Mouse (Mus musculus) ES-E14 (cell line): ENCODE data around the gene Gm21885. TPM values are rescaled to one million over a fixed set of nuclear protein-coding genes. Genes with fewer than 3 reads are reported as not detected.

Experiments used
- DNase-seq: peaks from one replicate; pipeline ENCODE4 v3.0.0-alpha.2; 2013; ENCODE audit warnings: low read depth, low spot score
- H3K27ac ChIP-seq: 2 replicates; pipeline ENCODE4 v1.5.1; 2012; ENCODE audit warnings: low read depth, mild to moderate bottlenecking, low read length, moderate library complexity, mixed read lengths; ENCODE audit not compliant: poor library complexity, insufficient read depth, severe bottlenecking
- H3K36me3 ChIP-seq: 2 replicates; pipeline ENCODE4 v1.6.1; 2012; ENCODE audit warnings: mild to moderate bottlenecking, low read length, moderate library complexity, mixed read lengths; ENCODE audit not compliant: control insufficient read depth, poor library complexity, insufficient read depth, severe bottlenecking
- H3K4me1 ChIP-seq, 2 experiments: fragments of 150-350 bp in 1 of 2; sonication (generic) in 1 of 2; 2 replicates each; pipeline ENCODE4 v1.6.1; 2012; ENCODE audit warnings: low read length in 2 of 2, mild to moderate bottlenecking in 1 of 2, mixed read lengths in 1 of 2; ENCODE audit not compliant: control insufficient read depth in 2 of 2, insufficient read depth in 2 of 2, poor library complexity in 1 of 2
- H3K4me3 ChIP-seq, 2 experiments: fragments of 150-350 bp in 1 of 2; sonication (generic) in 1 of 2; 2 replicates each; pipeline ENCODE4 v1.5.1; 2012; ENCODE audit warnings: low read length in 2 of 2, low read depth in 1 of 2, mild to moderate bottlenecking in 1 of 2, mixed read lengths in 1 of 2; ENCODE audit not compliant: insufficient read depth in 1 of 2, poor library complexity in 1 of 2, severe bottlenecking in 1 of 2
- H3K9ac ChIP-seq: 2 replicates; pipeline ENCODE4 v1.6.1; 2012; ENCODE audit warnings: low read depth, mild to moderate bottlenecking, low read length, mixed read lengths; ENCODE audit not compliant: poor library complexity, insufficient read depth, severe bottlenecking
- H3K9me3 ChIP-seq: fragments of 150-350 bp; sonication (generic); 2 replicates; pipeline ENCODE4 v1.6.1; 2012; ENCODE audit warnings: low read depth, mild to moderate bottlenecking, low read length; ENCODE audit not compliant: control insufficient read depth, insufficient read depth
- CHD2 ChIP-seq: IDR thresholded peaks from 2 replicates; pipeline ENCODE4 v1.6.1; 2014; ENCODE audit warnings: mild to moderate bottlenecking, low read depth, low read length, inconsistent platforms
- HCFC1 ChIP-seq: IDR thresholded peaks from 2 replicates; pipeline ENCODE4 v1.6.1; 2012; ENCODE audit warnings: low read length, inconsistent platforms, borderline replicate concordance; ENCODE audit not compliant: insufficient read depth
- MAFK ChIP-seq: IDR thresholded peaks from 2 replicates; pipeline ENCODE4 v1.6.1; 2014; ENCODE audit warnings: mild to moderate bottlenecking, low read depth, low read length, inconsistent platforms; ENCODE audit not compliant: insufficient read depth
- ZC3H11A ChIP-seq: IDR thresholded peaks from 2 replicates; pipeline ENCODE4 v1.6.1; 2012; ENCODE audit warnings: low read depth, mild to moderate bottlenecking, inconsistent platforms, low read length, borderline replicate concordance
- ZNF384 ChIP-seq: IDR thresholded peaks from 2 replicates; pipeline ENCODE4 v1.6.1; 2012; ENCODE audit warnings: low read depth, low read length, inconsistent platforms
- in situ Hi-C, 2 experiments: fragments of 600-800 bp; cut with MboI; formaldehyde crosslinking; loops; one replicate each; pipeline ENCODE4 v1.15.1; 2025; ENCODE audit warnings: low sequenced_read_pairs in 2 of 2, inconsistent platforms in 1 of 2; ENCODE audit not compliant: unreplicated experiment in 2 of 2
- total RNA-seq: library from RNA; depleted of rRNA; stranded (reverse); fragments of 300-350 nt; gene quantifications from 2 replicates; pipeline ENCODE4 v1.2.3, GENCODE M21; 2012

The Gm21885 gene
- total RNA-seq, 1 experiment, result 0.40 TPM

GRCm38 (mm10) chr11:94283536-94284099 lies 1.9 kb downstream of the Gm21885 start:
- TF ChIP-seq MAFK (no peak), ZNF384 (no peak), ZC3H11A (no peak), HCFC1 (no peak), CHD2 (no peak)
- in situ Hi-C loops, result no loop called here

DNA sequence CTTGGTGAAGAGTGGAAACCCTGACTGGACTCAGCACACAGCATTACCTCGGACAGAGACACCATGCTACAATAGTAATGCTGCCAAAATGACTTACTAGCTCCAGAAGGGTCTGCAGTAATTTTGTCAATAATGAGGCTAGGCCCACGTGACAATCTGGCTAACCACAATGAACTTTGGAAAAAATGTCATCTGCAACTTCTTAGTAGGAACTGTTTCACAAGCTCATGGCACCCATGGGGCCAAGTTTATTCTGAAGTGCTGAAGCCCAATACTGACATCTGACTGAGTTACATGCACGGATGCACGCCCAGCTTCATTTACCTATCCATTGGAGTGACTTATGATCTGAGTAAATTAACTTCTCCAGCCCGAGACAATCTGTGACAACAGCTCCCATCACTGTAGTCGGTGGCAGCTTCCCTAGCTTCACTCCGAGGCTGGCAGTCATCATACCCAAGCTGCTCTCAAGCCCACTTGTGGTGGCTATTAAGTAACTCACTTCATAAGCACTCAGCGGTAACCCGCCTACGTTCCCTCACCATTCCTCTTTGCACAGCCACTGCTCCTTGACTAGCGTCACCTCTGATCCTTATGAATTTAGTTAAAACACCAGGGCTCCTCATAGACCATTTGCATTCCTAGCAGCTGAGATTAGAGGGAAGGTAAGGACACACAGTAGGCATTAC lies 4.4 kb downstream of the Gm21885 start:
- no peak for TF ChIP-seq HCFC1
- TF ChIP-seq ZNF384, result no peak
- no peak for TF ChIP-seq MAFK
- TF ChIP-seq ZC3H11A, result no peak
- no peak for TF ChIP-seq CHD2
- no peak overlapping the region for H3K4me3 ChIP-seq
- H3K9ac ChIP-seq, result no peak overlapping the region
- H3K36me3 ChIP-seq, result peaks cover 17% of the 10 kb centered on the region
- H3K9me3 ChIP-seq, result no peaks in the 10 kb centered on the region
- in situ Hi-C loops, result no loop called here
- no peak for DNase-seq
- H3K4me1 ChIP-seq, result no peaks in the 10 kb centered on the region
- peak overlapping the region; percentile 38; the same call in 1 of the 2 replicates for H3K27ac ChIP-seq

More at GRCm38 (mm10) chr11:94283536-94284099, 1.9 kb downstream of the Gm21885 start:
- Histone ChIP-seq H3K9ac (no peak overlapping the region), H3K9me3 (no peaks in the 10 kb centered on the region), H3K27ac (no peak overlapping the region), H3K36me3 (peaks cover 10% of the 10 kb centered on the region), H3K4me3 (no peak overlapping the region), H3K4me1 (no peaks in the 10 kb centered on the region)
- no peak for DNase-seq

GRCm38 (mm10) chr11:94287105-94287504 lies 5.4 kb downstream of the Gm21885 start:
- Histone ChIP-seq H3K4me3 (no peak overlapping the region), H3K36me3 (peaks cover 17% of the 10 kb centered on the region), H3K4me1 (no peaks in the 10 kb centered on the region), H3K27ac (no peak overlapping the region), H3K9ac (no peak overlapping the region), H3K9me3 (no peaks in the 10 kb centered on the region)
- in situ Hi-C loops, result no loop called here
- no peak for DNase-seq
- TF ChIP-seq HCFC1 (no peak), ZNF384 (no peak)

GRCm38 (mm10) chr11:94290062-94290740 lies 8.5 kb downstream of the Gm21885 start:
- H3K4me3 ChIP-seq, result no peak overlapping the region
- in situ Hi-C loops, result no loop called here
- no peaks in the 10 kb centered on the region for H3K9me3 ChIP-seq
- DNase-seq, result no peak
- H3K27ac ChIP-seq, result no peak overlapping the region
- TF ChIP-seq CHD2, result no peak
- TF ChIP-seq ZNF384, result no peak
- TF ChIP-seq MAFK, result no peak
- no peak for TF ChIP-seq ZC3H11A
- TF ChIP-seq HCFC1, result no peak
- peaks cover 24% of the 10 kb centered on the region for H3K36me3 ChIP-seq
- H3K4me1 ChIP-seq, result no peaks in the 10 kb centered on the region
- H3K9ac ChIP-seq, result no peak overlapping the region
